Mouse (Mus musculus) thymus, adult 2 months (tissue): Measurements from ENCODE around the gene Ccl22. TPM values are rescaled to one million over a fixed set of nuclear protein-coding genes. Genes with fewer than 3 reads are reported as not detected.

Experiments
- DNase-seq: peaks from one replicate; pipeline ENCODE4 v3.0.0; 2021
- H3K27ac ChIP-seq: fragments of 200-500 bp; 2 replicates; pipeline ENCODE4 v1.5.1; 2012; ENCODE audit warnings: low read length, control low read depth; ENCODE audit not compliant: control insufficient read depth, insufficient read depth
- H3K27me3 ChIP-seq: fragments of 200-500 bp; 2 replicates; pipeline ENCODE4 v1.6.1; 2012; ENCODE audit warnings: mild to moderate bottlenecking, low read length, moderate library complexity, mixed read lengths; ENCODE audit not compliant: control insufficient read depth, insufficient read depth
- H3K36me3 ChIP-seq: fragments of 200-500 bp; 2 replicates; pipeline ENCODE4 v1.6.1; 2012; ENCODE audit warnings: mild to moderate bottlenecking, low read length, moderate library complexity; ENCODE audit not compliant: control insufficient read depth, insufficient read depth
- H3K4me1 ChIP-seq: fragments of 200-500 bp; replicated peaks from 2 replicates; pipeline ENCODE4 v1.6.1; 2012; ENCODE audit warnings: low read length; ENCODE audit not compliant: control insufficient read depth, insufficient read depth
- H3K4me3 ChIP-seq: fragments of 200-500 bp; 2 replicates; pipeline ENCODE4 v1.5.1; 2012; ENCODE audit warnings: mild to moderate bottlenecking, low read length, control low read depth, moderate library complexity; ENCODE audit not compliant: control insufficient read depth, insufficient read depth
- CTCF ChIP-seq: fragments of 200-500 bp; IDR thresholded peaks from 2 replicates; pipeline ENCODE4 v1.5.1; 2012; ENCODE audit warnings: mild to moderate bottlenecking, control low read depth, low read length, moderate library complexity, borderline replicate concordance; ENCODE audit not compliant: control insufficient read depth, poor library complexity, insufficient read depth; ENCODE audit errors: extremely low read depth
- POLR2A ChIP-seq: fragments of 200-500 bp; IDR thresholded peaks from 2 replicates; pipeline ENCODE4 v1.6.1; 2012; ENCODE audit warnings: mild to moderate bottlenecking, low read length, control low read depth, moderate library complexity; ENCODE audit not compliant: control insufficient read depth, poor library complexity, insufficient read depth; ENCODE audit errors: extremely low read depth
- WGBS: fragments of 180-500 bp; shearing (Covaris S2); methylation state at CpG from one replicate; pipeline ENCODE4 v1.1.7; 2018; 5-methylcytosine and 5-hydroxymethylcytosine counted together
- polyA plus RNA-seq: library from polyadenylated mRNA; depleted of rRNA; stranded (reverse); fragments of >200 nt; gene quantifications from 2 replicates; pipeline ENCODE4 v1.2.3, GENCODE M21; 2012

The Ccl22 gene
- polyA plus RNA-seq, 1 experiment = 122 TPM

DNA sequence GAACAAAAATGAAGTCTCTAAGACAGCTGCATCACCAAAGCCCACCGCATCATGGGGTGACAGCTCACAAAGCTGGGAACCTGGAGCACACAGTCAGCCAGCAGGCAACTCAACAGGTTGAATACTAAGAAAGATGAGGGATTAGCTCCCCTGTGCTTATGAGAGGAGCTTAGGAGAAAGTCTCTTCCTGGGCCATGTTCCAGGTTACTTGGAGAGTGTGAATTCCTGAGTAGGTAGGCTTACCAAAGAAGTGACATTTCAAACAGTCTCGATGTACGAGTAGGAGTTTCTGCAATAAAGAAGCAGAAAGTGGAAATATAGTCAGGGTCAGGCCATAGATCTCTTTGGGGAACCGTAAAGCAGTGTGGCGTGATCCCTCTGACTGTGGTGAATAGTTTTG lies 906 bp upstream of the Ccl22 start:
- Histone ChIP-seq H3K27ac (no peak overlapping the region), H3K27me3 (no peaks in the 10 kb centered on the region), H3K4me3 (no peak overlapping the region), H3K4me1 (0 out of 2 replicates have a peak, but pooled peaks cover 3% of the 10 kb centered on the region), H3K36me3 (no peaks in the 10 kb centered on the region)
- 95% methylated on average over 5 of the region's 5 CpGs for WGBS
- TF ChIP-seq POLR2A = no peak
- TF ChIP-seq CTCF = no peak
- no peak for DNase-seq

DNA sequence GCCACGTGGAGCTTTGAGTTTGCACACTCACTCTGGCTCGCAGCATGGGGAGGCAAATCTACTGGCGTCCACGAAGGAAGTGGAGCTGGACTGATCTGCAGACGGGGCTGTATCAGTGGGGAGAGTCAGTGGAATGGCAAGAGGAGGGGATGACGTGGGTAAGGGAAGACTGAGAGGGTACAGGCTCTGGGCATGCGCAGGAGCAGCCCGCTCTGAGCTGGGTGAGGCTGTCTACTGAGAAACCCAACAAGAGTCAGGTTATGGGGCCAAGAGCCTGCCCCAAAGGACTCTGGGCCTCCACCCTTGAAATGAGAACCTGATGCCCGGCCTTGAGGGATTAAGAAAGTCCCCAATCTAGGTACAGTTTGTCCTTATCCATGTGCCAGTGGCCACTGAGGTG lies 418 bp upstream of the Ccl22 start:
- no peak overlapping the region for H3K27ac ChIP-seq
- TF ChIP-seq CTCF = no peak
- TF ChIP-seq POLR2A = no peak
- no peaks in the 10 kb centered on the region for H3K27me3 ChIP-seq
- WGBS = 90% methylated on average over 9 of the region's 9 CpGs
- H3K4me1 ChIP-seq = no peaks in the 10 kb centered on the region
- H3K4me3 ChIP-seq = no peak overlapping the region
- DNase-seq = no peak
- no peaks in the 10 kb centered on the region for H3K36me3 ChIP-seq

DNA sequence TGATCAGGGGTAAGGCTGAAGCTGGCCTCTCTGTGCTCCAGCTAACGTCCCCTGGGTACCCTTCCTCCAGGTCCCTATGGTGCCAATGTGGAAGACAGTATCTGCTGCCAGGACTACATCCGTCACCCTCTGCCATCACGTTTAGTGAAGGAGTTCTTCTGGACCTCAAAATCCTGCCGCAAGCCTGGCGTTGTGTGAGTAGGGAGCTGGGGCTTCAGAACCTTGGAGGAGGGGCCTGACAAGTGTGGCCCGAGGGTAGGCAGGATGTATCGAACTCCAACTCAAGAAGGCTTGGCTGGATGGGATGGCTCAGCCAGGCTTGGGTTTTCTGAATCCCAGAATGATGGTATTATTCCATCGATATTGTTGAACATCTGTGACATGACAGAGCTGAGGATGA lies 1.4 kb downstream of the Ccl22 start:
- H3K4me3 ChIP-seq = no peak overlapping the region
- TF ChIP-seq CTCF (no peak), POLR2A (no peak)
- WGBS = 93% methylated on average over 8 of the region's 8 CpGs
- H3K4me1 ChIP-seq = no peaks in the 10 kb centered on the region
- no peak overlapping the region for H3K27ac ChIP-seq
- no peaks in the 10 kb centered on the region for H3K27me3 ChIP-seq
- no peak for DNase-seq
- no peaks in the 10 kb centered on the region for H3K36me3 ChIP-seq

DNA sequence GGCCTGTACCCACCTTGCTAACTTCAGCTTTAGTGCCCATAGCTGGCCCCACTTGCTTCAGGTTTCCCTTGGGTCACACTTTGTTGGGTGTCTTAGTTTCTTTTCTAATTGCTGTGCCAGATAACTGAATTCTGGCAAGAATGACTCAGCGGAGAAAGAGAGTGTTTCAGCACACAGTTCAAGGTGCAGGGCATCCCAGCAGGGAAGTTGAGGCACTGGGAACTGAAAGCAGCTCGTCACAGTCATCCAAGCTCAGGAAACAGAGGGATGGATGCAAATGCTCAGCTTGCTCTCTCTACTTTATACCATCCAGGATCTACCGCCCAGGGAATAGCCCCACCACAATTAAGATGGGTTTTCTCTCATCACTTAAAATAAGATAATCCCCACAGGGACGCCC lies 3.0 kb downstream of the Ccl22 start:
- no peak for TF ChIP-seq CTCF
- no peak for TF ChIP-seq POLR2A
- H3K4me1 ChIP-seq = no peaks in the 10 kb centered on the region
- no peaks in the 10 kb centered on the region for H3K27me3 ChIP-seq
- 82% methylated on average over 4 of the region's 4 CpGs for WGBS
- H3K27ac ChIP-seq = no peak overlapping the region
- no peaks in the 10 kb centered on the region for H3K36me3 ChIP-seq
- no peak for DNase-seq
- H3K4me3 ChIP-seq = no peak overlapping the region

DNA sequence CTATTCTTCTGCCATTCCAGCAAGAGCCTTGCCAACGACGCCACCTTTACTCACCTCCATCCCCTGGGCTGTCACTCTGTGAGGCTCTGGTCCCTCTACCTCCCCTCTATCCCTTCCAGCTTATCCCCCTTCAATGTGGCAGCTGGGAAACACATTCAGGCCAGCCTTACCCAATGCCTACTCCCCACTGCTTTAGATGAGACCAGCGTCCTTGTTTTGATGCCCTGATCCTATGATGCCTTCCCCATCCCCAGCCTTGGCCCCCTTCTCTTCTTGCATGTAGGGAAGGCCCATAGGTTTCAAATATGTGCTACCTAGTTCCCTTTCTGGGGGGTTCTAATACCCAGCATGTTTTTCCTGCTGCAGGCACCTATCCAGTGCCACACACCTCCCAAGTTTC lies 4.6 kb downstream of the Ccl22 start:
- H3K4me3 ChIP-seq = no peak overlapping the region
- no peaks in the 10 kb centered on the region for H3K4me1 ChIP-seq
- no peak for DNase-seq
- peak overlapping the region; percentile 28; the same call in 1 of the 2 replicates for H3K27ac ChIP-seq
- TF ChIP-seq CTCF = no peak
- no peak for TF ChIP-seq POLR2A
- H3K27me3 ChIP-seq = no peaks in the 10 kb centered on the region
- no peaks in the 10 kb centered on the region for H3K36me3 ChIP-seq
- WGBS = 94% methylated on average over 3 of the region's 3 CpGs

DNA sequence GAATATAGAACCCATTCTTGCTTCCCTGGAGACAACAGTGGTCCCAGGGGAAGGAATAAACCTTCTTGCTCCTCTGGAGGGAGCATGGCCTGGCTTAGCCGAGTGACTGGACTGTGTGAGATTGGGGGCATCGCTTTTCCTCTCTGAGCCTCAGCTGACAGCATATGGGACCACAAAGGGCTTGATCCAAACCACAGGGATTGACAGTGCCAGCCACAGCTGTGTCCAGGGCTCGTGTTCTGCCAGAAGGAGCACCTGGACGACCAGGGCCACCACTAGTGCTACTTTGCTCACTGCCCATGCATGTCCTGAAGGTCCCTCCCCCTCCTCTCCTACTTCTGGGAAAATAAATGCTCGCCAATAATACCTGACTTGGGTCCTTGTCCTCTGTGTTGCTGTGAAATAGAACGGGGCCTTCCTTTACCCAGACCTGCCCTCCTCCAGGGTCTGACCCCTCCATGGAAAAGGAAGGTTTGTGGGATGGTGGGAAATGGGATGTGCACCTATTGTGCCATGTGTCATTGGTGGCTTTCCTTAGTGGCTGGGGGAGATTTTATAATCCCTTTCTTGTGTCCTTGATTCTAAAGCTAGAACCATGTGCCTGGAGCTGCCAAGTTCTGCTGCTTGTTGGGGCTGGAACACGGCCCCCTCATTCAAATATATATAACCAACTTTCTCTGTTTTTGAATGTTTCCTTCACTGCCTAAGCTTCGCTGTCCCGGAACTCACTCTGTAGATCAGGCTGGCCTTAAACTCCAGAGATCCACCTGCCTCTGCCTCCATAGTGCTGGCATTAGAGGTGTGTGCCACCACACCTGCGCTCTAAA lies 5.8 kb downstream of the Ccl22 start:
- H3K4me3 ChIP-seq = no peak overlapping the region
- TF ChIP-seq POLR2A (no peak), CTCF (no peak)
- H3K4me1 ChIP-seq = no peaks in the 10 kb centered on the region
- no peaks in the 10 kb centered on the region for H3K36me3 ChIP-seq
- 74% methylated on average over 10 of the region's 10 CpGs for WGBS
- no peaks in the 10 kb centered on the region for H3K27me3 ChIP-seq
- no peak overlapping the region for H3K27ac ChIP-seq
- DNase-seq = no peak
